Mouse (Mus musculus): Measurements from ENCODE around the gene Dlx2. TPM values are rescaled to one million over a fixed set of nuclear protein-coding genes. Genes with fewer than 3 reads are reported as not detected.

Dlx2 gene
- polyA plus RNA-seq, 2 experiments = 3.1 to 3.6 TPM

DNA sequence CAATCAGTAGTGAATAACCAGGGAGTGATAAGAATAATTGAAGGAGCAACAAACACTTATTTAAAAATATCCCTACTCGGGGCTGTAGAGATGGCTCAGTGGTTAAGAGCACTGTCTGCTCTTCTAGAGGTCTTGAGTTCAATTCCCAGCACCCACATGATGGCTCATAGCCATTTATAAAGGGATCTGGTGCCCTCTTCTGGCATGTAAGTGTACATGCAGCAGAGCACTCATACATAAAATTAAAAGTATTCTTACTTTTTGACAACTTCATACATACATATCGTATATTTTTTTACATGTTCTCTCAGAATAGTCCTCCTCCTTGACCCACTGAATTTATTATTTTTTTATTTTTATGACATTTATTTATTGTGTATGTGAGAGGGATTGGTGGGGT is 30.5 kb upstream of the Dlx2 start:
- no peak for DNase-seq (ENCODE audit: low spot score)
- TF ChIP-seq POLR2A (IDR thresholded peaks at IDR 0.05; ENCODE audit: borderline replicate concordance, extremely low read depth, insufficient read depth, insufficient read length) = no peak
- Histone ChIP-seq H3K27me3 (ENCODE audit: control insufficient read depth, insufficient read depth, low read length) (no peaks in the 10 kb centered on the region), H3K4me2 (replicated peaks; ENCODE audit: low read depth, low read length, severe bottlenecking) (no peak overlapping the region), H3K9me3 (ENCODE audit: control insufficient read depth, low read length) (no peaks in the 10 kb centered on the region), H3K36me3 (ENCODE audit: control insufficient read depth, insufficient read depth, low read length) (no peaks in the 10 kb centered on the region), H3K9ac (ENCODE audit: low read depth, low read length, severe bottlenecking) (no peak overlapping the region), H3K4me1 (ENCODE audit: control insufficient read depth, insufficient read depth, low read length) (no peaks in the 10 kb centered on the region), H3K4me3 (replicated peaks; ENCODE audit: low read length) (no peak overlapping the region), H3K27ac (replicated peaks; ENCODE audit: low read depth, low read length) (no peak overlapping the region)
- no peak for ATAC-seq (ENCODE audit: low FRiP score, low read depth)
- 91% methylated on average over 2 of the region's 2 CpGs for WGBS

DNA sequence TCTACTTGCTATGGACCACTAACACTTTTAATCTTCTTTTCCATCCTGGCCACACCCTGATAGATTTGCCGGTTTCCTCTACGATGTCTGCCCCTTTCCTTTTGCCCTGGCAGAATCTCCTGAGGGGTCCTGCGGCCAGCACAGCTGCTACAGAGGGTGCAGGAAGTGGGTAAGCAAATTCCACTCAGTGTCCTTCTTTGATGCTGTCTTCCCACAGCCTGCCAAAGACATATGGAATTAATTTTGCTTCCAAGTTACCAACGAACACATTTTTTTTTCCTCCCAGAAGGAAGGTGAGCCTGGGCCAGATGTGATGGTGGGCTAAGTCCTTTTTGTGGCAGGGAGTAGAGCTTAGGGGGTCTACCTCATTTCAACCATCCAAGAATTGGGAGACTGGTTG is 27.2 kb upstream of the Dlx2 start:
- Histone ChIP-seq H3K4me3 (replicated peaks; ENCODE audit: low read length) (no peak overlapping the region), H3K27me3 (ENCODE audit: control insufficient read depth, insufficient read depth, low read length) (no peaks in the 10 kb centered on the region), H3K4me1 (ENCODE audit: control insufficient read depth, insufficient read depth, low read length) (no peaks in the 10 kb centered on the region), H3K4me2 (replicated peaks; ENCODE audit: low read depth, low read length, severe bottlenecking) (no peak overlapping the region), H3K9ac (ENCODE audit: low read depth, low read length, severe bottlenecking) (no peak overlapping the region), H3K9me3 (ENCODE audit: control insufficient read depth, low read length) (no peaks in the 10 kb centered on the region), H3K27ac (replicated peaks; ENCODE audit: low read depth, low read length) (no peak overlapping the region), H3K36me3 (ENCODE audit: control insufficient read depth, insufficient read depth, low read length) (no peaks in the 10 kb centered on the region)
- no peak for TF ChIP-seq POLR2A (IDR thresholded peaks at IDR 0.05; ENCODE audit: borderline replicate concordance, extremely low read depth, insufficient read depth, insufficient read length)
- DNase-seq (ENCODE audit: low spot score) = peak; percentile 7
- WGBS = 7% methylated on average over 4 of the region's 4 CpGs
- ATAC-seq (ENCODE audit: low FRiP score, low read depth) = no peak

GRCm38 (mm10) chr2:71566466-71566865 is 19.9 kb upstream of the Dlx2 start:
- Histone ChIP-seq H3K27ac (replicated peaks; ENCODE audit: low read depth, low read length) (no peak overlapping the region), H3K9me3 (ENCODE audit: control insufficient read depth, low read length) (no peaks in the 10 kb centered on the region), H3K27me3 (ENCODE audit: control insufficient read depth, insufficient read depth, low read length) (no peaks in the 10 kb centered on the region), H3K4me2 (replicated peaks; ENCODE audit: low read depth, low read length, severe bottlenecking) (no peak overlapping the region), H3K36me3 (ENCODE audit: control insufficient read depth, insufficient read depth, low read length) (no peaks in the 10 kb centered on the region), H3K9ac (ENCODE audit: low read depth, low read length, severe bottlenecking) (no peak overlapping the region), H3K4me3 (replicated peaks; ENCODE audit: low read length) (no peak overlapping the region), H3K4me1 (ENCODE audit: control insufficient read depth, insufficient read depth, low read length) (no peaks in the 10 kb centered on the region)
- TF ChIP-seq POLR2A (IDR thresholded peaks at IDR 0.05; ENCODE audit: borderline replicate concordance, extremely low read depth, insufficient read depth, insufficient read length) = no peak
- ATAC-seq (ENCODE audit: low FRiP score, low read depth) = no peak
- DNase-seq (ENCODE audit: low spot score) = no peak
- WGBS = 77% methylated on average over 9 of the region's 9 CpGs

GRCm38 (mm10) chr2:71556071-71556470 is 9.5 kb upstream of the Dlx2 start:
- Histone ChIP-seq H3K4me2 (replicated peaks; ENCODE audit: low read depth, low read length, severe bottlenecking) (no peak overlapping the region), H3K9me3 (ENCODE audit: control insufficient read depth, low read length) (no peaks in the 10 kb centered on the region), H3K36me3 (ENCODE audit: control insufficient read depth, insufficient read depth, low read length) (no peaks in the 10 kb centered on the region), H3K9ac (ENCODE audit: low read depth, low read length, severe bottlenecking) (no peak overlapping the region), H3K4me1 (ENCODE audit: control insufficient read depth, insufficient read depth, low read length) (no peaks in the 10 kb centered on the region), H3K27ac (replicated peaks; ENCODE audit: low read depth, low read length) (no peak overlapping the region), H3K27me3 (ENCODE audit: control insufficient read depth, insufficient read depth, low read length) (peaks cover 30% of the 10 kb centered on the region), H3K4me3 (replicated peaks; ENCODE audit: low read length) (no peak overlapping the region)
- ATAC-seq (ENCODE audit: low FRiP score, low read depth) = no peak
- TF ChIP-seq POLR2A (IDR thresholded peaks at IDR 0.05; ENCODE audit: borderline replicate concordance, extremely low read depth, insufficient read depth, insufficient read length) = no peak
- 67% methylated on average over 5 of the region's 5 CpGs for WGBS
- DNase-seq (ENCODE audit: low spot score) = no peak

DNA sequence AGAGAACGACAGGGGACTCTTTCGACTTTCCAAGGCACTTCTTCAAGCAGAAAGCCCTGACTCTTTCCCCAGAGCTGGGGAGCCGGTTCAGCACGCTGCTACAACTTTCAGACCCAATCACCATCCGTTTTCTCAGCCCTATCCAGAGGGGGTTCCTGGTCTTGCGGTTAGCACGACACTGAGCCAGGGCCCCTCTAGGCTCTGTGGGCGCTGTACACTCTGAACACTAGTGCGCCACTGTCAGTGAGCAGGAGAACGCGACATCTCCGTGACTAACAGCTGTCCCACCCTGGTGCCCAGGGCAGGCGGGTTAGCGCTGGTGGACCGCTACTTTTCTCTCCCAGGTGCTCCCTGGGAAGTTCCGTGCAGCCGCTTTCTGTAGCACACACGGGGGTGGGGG is 5.2 kb upstream of the Dlx2 start:
- Histone ChIP-seq H3K9me3 (ENCODE audit: control insufficient read depth, low read length) (no peaks in the 10 kb centered on the region), H3K27me3 (ENCODE audit: control insufficient read depth, insufficient read depth, low read length) (peaks cover 54% of the 10 kb centered on the region), H3K4me1 (ENCODE audit: control insufficient read depth, insufficient read depth, low read length) (no peaks in the 10 kb centered on the region), H3K4me3 (replicated peaks; ENCODE audit: low read length) (no peak overlapping the region), H3K4me2 (replicated peaks; ENCODE audit: low read depth, low read length, severe bottlenecking) (peak overlapping the region; percentile 20; the same call in 1 of the 2 replicates), H3K36me3 (ENCODE audit: control insufficient read depth, insufficient read depth, low read length) (no peaks in the 10 kb centered on the region), H3K27ac (replicated peaks; ENCODE audit: low read depth, low read length) (no peak overlapping the region), H3K9ac (ENCODE audit: low read depth, low read length, severe bottlenecking) (no peak overlapping the region)
- no peak for DNase-seq (ENCODE audit: low spot score)
- WGBS = 2% methylated on average over 18 of the region's 18 CpGs
- ATAC-seq (ENCODE audit: low FRiP score, low read depth) = no peak
- no peak for TF ChIP-seq POLR2A (IDR thresholded peaks at IDR 0.05; ENCODE audit: borderline replicate concordance, extremely low read depth, insufficient read depth, insufficient read length)

DNA sequence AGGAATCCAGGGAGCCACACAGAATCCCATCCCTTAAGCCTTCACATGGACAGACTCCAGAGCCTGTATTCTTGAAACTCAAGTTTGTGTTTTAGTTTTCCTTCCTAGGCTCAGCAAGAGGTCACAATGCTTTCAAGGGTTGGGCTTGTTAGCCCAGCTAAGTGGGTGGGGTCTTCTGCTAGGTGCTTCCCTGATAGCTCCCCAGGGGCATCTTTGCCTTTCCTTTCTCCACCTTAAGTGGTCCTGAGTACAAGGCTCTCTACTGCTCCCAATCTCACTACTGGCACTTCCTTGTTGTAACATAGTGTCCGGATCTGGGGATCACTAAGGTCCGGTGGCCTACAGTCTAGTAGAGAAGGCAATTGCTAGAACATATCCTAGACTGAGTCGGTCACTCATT is 3.8 kb upstream of the Dlx2 start:
- Histone ChIP-seq H3K9ac (ENCODE audit: low read depth, low read length, severe bottlenecking) (no peak overlapping the region), H3K4me3 (replicated peaks; ENCODE audit: low read length) (no peak overlapping the region), H3K9me3 (ENCODE audit: control insufficient read depth, low read length) (no peaks in the 10 kb centered on the region), H3K4me2 (replicated peaks; ENCODE audit: low read depth, low read length, severe bottlenecking) (no peak overlapping the region), H3K27me3 (ENCODE audit: control insufficient read depth, insufficient read depth, low read length) (peaks cover 66% of the 10 kb centered on the region), H3K4me1 (ENCODE audit: control insufficient read depth, insufficient read depth, low read length) (peaks cover 9% of the 10 kb centered on the region), H3K36me3 (ENCODE audit: control insufficient read depth, insufficient read depth, low read length) (no peaks in the 10 kb centered on the region), H3K27ac (replicated peaks; ENCODE audit: low read depth, low read length) (no peak overlapping the region)
- DNase-seq (ENCODE audit: low spot score) = no peak
- WGBS = 35% methylated on average over 3 of the region's 3 CpGs
- TF ChIP-seq POLR2A (IDR thresholded peaks at IDR 0.05; ENCODE audit: borderline replicate concordance, extremely low read depth, insufficient read depth, insufficient read length) = no peak
- no peak for ATAC-seq (ENCODE audit: low FRiP score, low read depth)

Measured in limb, embryonic 14.5 days (tissue).